Mouse (Mus musculus) cerebellum, postnatal 36 days (tissue): ENCODE measurements around the gene Tnnc2.

ENCODE experiments used
- DNase-seq, 2 experiments: peaks; one replicate each; pipeline ENCODE4 v3.0.0; 2021 to 2022; ENCODE audit warnings: mixed read lengths in 2 of 2

Tnnc2 gene

GRCm38 (mm10) chr2:164794293-164794692, 14.5 kb upstream of the Tnnc2 start:
- peak; percentile 86 to 87 for DNase-seq

DNA sequence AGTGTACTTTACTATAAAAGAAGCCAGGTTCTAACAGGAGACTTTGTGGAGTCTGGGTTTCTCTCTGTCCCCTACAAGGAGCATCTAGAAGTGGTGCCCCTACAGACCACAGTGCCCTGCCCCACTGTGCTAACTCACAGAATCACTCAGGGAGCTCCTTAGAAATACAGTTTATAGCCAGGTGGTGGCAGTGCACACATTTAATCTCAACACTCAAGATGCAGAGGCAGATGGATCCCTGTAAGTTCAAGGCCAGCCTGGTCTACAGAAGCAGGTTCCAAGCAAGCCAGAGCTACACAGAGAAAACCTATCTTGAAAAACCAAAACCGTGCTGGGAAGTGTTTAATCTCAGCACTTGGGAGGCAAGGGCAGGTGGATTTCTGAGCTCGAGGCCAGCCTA, 14.0 kb upstream of the Tnnc2 start:
- DNase-seq = no peak

- DNase-seq = peak; percentile 75 to 78
Measured at GRCm38 (mm10) chr2:164793236-164793635, 13.5 kb upstream of the Tnnc2 start.

- no peak for DNase-seq
Measured at GRCm38 (mm10) chr2:164792400-164793190, 12.8 kb upstream of the Tnnc2 start.

DNA sequence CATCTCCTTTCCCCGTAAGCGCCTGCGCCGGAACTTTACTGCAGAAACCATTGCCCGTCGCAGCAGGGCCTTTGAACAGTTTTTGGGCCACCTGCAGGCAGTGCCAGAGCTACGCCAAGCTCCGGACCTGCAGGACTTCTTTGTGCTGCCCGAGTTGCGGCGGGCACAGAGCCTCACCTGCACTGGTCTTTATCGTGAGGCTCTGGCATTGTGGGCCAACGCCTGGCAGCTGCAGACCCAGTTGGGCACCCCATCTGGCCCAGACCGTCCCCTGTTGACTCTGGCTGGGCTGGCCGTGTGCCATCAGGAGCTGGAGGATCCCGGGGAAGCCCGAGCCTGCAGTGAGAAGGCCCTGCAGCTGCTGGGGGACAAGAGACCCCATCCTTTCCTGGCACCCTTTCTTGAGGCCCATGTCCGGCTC, 12.1 kb upstream of the Tnnc2 start:
- peak; percentile 52 to 54 for DNase-seq

DNA sequence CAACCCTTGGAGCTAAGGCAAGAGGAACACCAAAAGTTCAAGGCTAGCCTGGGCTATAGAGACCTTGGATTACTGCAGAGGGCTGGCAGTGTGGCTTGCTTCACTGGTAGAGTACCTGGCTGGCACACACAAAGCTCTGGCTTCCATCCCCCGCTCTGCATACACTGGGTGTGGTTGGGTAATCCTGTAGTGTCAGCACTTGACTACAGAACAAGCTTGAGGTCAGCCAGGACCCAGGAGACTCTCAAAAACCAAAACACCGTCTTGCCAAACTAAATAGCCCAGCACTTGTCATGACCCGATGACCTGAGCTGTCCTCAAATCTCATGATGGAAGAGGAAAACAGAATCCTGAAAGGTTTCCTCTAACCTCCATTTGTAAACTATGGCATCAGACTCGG, 10.7 kb upstream of the Tnnc2 start:
- no peak for DNase-seq

GRCm38 (mm10) chr2:164788411-164788810, 8.6 kb upstream of the Tnnc2 start:
- DNase-seq = no peak

- no peak for DNase-seq
Measured at GRCm38 (mm10) chr2:164787779-164788178, 8.0 kb upstream of the Tnnc2 start.

DNA sequence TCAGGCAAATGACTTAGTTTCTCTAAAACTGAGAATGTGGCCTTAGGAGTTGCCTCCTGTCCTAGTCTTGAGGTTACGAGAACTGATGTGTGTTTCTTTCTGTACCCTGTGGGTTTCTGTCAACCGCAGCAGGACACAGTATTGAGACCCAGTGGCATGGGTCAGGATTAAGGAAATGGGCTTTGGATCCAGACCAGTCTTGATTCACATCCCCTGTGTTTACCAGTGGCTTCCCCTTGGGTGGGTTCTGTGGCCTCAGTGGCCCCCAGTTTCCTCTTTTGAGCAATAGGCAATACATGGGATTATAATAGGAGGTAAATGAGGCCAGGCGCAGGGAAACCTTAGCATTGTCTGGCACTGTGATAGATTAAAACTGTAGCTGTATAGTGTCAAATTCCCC, 7.3 kb upstream of the Tnnc2 start:
- DNase-seq = no peak

DNA sequence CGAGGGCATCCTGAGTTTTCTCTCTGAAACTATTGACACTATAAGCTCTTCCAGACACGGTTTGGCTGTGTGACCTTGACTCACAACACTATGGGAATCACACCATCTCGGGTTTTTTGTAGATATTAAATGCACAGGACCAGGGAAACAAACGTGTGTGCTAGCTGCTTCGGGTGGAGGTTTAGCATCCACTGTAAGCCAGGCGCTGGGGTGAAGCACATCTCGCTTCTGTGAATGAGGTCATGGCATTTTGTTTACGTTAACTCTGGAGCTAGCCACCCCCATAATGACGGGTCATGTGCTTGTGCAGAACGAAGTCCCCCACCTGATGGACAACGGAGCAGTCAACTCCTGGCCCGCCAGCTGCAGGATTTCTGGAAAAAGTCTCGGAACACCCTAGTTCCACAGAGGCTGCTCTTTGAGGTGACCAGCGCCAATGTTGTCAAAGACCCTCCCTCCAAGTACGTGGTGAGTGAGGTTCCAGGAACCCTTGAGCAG, 6.7 kb upstream of the Tnnc2 start:
- no peak for DNase-seq

- DNase-seq = peak; percentile 85 to 91
Measured at GRCm38 (mm10) chr2:164785481-164786387, 6.0 kb upstream of the Tnnc2 start, which contains the start of gene Snx21. Gene Snx21 (plus strand): TSS chr2:164785823.

- no peak for DNase-seq
Measured at GRCm38 (mm10) chr2:164784869-164785420, 5.2 kb upstream of the Tnnc2 start.

- no peak for DNase-seq
Measured at GRCm38 (mm10) chr2:164783926-164784581, 4.3 kb upstream of the Tnnc2 start.

DNA sequence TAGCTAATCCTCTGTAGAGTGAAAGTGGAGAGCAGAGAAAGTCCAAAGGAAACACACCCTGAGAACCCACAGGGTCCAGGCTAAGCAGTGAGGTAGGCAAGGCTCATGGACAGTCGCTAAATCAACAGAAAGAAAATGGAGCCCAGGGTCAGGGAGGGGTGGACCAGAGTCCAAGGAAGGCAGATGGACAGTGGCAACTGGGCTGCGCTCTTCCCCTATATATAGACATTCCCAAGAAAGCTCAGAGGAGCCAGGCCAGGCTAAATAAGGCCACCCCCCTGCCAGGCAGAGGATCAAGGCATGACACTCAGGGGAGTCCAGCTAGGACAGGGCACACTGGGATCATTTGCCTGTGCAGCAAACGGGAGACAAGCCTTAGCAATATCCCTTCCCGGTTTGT, 2.1 kb upstream of the Tnnc2 start:
- no peak for DNase-seq

GRCm38 (mm10) chr2:164778809-164779208, 958 bp downstream of the Tnnc2 start:
- no peak for DNase-seq

GRCm38 (mm10) chr2:164778015-164778287, 1.8 kb downstream of the Tnnc2 start:
- DNase-seq = no peak

GRCm38 (mm10) chr2:164777246-164778014, 2.3 kb downstream of the Tnnc2 start:
- DNase-seq = no peak

- DNase-seq = no peak
Measured at GRCm38 (mm10) chr2:164776801-164777200, 3.0 kb downstream of the Tnnc2 start.

DNA sequence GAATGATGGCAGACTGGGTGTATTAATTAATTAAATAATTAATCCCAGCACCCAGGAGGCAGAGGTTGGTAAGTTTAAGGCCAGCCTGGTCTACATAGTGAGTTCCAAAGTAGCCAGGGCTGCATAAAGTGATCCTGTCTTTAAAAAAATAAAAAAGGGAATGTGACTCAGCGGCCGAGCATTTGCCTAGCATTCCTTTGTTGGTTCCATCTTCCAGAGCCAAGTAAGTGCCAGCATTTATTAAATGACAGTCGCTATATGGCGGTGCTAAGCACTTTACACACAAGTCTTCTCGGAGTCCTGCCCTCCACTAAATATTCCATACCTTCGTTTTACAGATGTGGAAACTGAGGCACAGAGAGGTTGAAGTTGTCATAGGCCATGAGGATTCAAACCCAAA, 3.6 kb downstream of the Tnnc2 start:
- no peak for DNase-seq

- DNase-seq = no peak
Measured at GRCm38 (mm10) chr2:164773989-164774364, 5.8 kb downstream of the Tnnc2 start.

DNA sequence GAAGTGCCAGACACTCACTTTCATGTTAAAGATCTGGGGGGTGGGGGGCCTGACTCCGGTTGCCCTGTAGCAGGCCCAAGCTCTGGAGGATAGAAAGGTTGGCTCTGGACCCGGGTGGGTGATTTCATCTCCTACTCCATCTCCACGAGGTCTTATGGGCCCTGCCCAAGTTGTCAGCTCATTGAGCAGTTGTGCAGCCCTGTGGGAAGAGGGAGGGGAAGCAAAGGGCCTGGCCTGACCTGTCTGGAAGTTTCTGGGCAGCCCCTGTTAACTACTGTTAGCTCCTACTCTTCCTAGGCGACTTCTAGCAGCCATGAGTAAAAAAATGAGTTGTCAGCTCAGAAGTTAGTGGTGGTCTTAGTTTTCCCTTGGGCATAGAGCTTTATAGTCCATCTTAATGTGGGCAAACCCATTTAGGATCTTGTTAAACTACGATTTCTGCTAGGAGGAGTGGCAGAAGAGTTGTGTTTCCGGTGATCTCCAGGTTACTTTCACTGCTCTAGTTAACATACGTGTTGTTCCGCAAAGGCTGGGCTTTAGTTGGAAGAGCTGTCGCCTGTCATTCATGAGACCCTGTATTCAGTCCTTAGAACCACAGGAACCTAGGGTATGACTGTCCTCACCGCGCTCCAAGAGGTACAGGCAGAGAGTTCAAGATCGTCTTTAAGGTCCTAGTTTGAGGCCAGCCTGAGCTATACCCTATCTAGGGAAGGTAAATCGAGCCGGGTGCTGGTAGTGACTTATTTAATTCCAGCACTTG, 6.4 kb downstream of the Tnnc2 start:
- DNase-seq = no peak
